In genomic region chr14:60015891-60016290, GRCm38 (mm10) we compare ENCODE assay signal across 8 mouse cellular contexts.
DNase-seq lines count a peak whose midpoint lies in the region; ATAC-seq and TF ChIP-seq lines count a peak whose summit lies in the region.

No protein-coding gene starts in this region.

- H3K4me1 ChIP-seq in G1E (ENCODE audit: insufficient read depth, low read depth, low read length), result no peaks in the 10 kb centered on the region
- no peaks in the 10 kb centered on the region for H3K4me1 ChIP-seq in forebrain, embryonic 15.5 days
- no peaks in the 10 kb centered on the region for H3K4me1 ChIP-seq in hindbrain, embryonic 13.5 days (replicated peaks)

- H3K9me3 ChIP-seq in G1E (replicated peaks), result no peaks in the 10 kb centered on the region
- H3K9me3 ChIP-seq in forebrain, embryonic 15.5 days, result no peaks in the 10 kb centered on the region
- no peaks in the 10 kb centered on the region for H3K9me3 ChIP-seq in hindbrain, embryonic 13.5 days

- H3K27ac ChIP-seq in forebrain, embryonic 15.5 days (replicated peaks), result no peak overlapping the region
- H3K27ac ChIP-seq in hindbrain, embryonic 13.5 days, result no peak overlapping the region

- H3K4me3 ChIP-seq in G1E (ENCODE audit: low read depth, low read length), result no peak overlapping the region
- no peak overlapping the region for H3K4me3 ChIP-seq in forebrain, embryonic 15.5 days
- H3K4me3 ChIP-seq in hindbrain, embryonic 13.5 days, result no peak overlapping the region

- TF ChIP-seq CTCF in G1E (IDR thresholded peaks at IDR 0.05; ENCODE audit: low read depth, low read length), result no peak

- DNase-seq in G1E (ENCODE audit: low spot score), result peak; percentile 3
- DNase-seq in c-Kit-positive CD71-positive TER-119-positive erythroid progenitor cells, embryonic 14.5 days (ENCODE audit: low spot score), result peak; percentile 57
- DNase-seq in layer of hippocampus, postnatal 10 days (ENCODE audit: low spot score in 2 of 2), result peak; percentile 90 to 91
- peak; percentile 85 for DNase-seq in lung, postnatal 10 days
- DNase-seq in retina, postnatal 7 days (ENCODE audit: low read depth, low spot score), result peak; percentile 85
- DNase-seq in urinary bladder, adult 2 months (ENCODE audit: low spot score), result peak; percentile 45

- H3K4me2 ChIP-seq in forebrain, embryonic 15.5 days (replicated peaks), result no peak overlapping the region
- H3K4me2 ChIP-seq in hindbrain, embryonic 13.5 days, result no peak overlapping the region

- H3K36me3 ChIP-seq in G1E (replicated peaks), result no peaks in the 10 kb centered on the region
- peaks cover 3% of the 10 kb centered on the region; the same call in 1 of the 2 replicates for H3K36me3 ChIP-seq in forebrain, embryonic 15.5 days
- H3K36me3 ChIP-seq in hindbrain, embryonic 13.5 days, result peaks cover 25% of the 10 kb centered on the region

- ATAC-seq in G1E (ENCODE audit: extremely low read depth, insufficient number of reproducible peaks, low FRiP score, poor library complexity, severe bottlenecking), result no peak
- ATAC-seq in forebrain, embryonic 15.5 days (replicated peaks), result peak; percentile 99
- peak; percentile 90 for ATAC-seq in hindbrain, embryonic 13.5 days (ENCODE audit: low FRiP score)

- 27% methylated on average over 4 of the region's 4 CpGs for WGBS in forebrain, embryonic 15.5 days
- 27% methylated on average over 4 of the region's 4 CpGs for WGBS in hindbrain, embryonic 13.5 days

- H3K27me3 ChIP-seq in G1E (ENCODE audit: insufficient read depth, low read length), result no peaks in the 10 kb centered on the region
- H3K27me3 ChIP-seq in forebrain, embryonic 15.5 days, result no peaks in the 10 kb centered on the region
- peaks cover 4% of the 10 kb centered on the region for H3K27me3 ChIP-seq in hindbrain, embryonic 13.5 days

- H3K9ac ChIP-seq in forebrain, embryonic 15.5 days (replicated peaks), result no peak overlapping the region
- H3K9ac ChIP-seq in hindbrain, embryonic 13.5 days, result no peak overlapping the region

Comparison
In these comparisons a context has a peak if more than half of its experiments do, and no peak if none do; other contexts are left out.
1. DNase-seq: peak in every context shown above with its lines; median percentile 90 in layer of hippocampus, postnatal 10 days; 85 in lung, postnatal 10 days; 85 in retina, postnatal 7 days; 57 in c-Kit-positive CD71-positive TER-119-positive erythroid progenitor cells, embryonic 14.5 days; 45 in urinary bladder, adult 2 months; 3 in G1E.